Mouse (Mus musculus) forebrain, embryonic 12.5 days (tissue): ENCODE measurements around the gene Tuba3a. TPM values are rescaled to one million over a fixed set of nuclear protein-coding genes. Genes with fewer than 3 reads are reported as not detected.
A peak's percentile ranks its signal among the peaks of the same experiment; 100 is the strongest.
"Not testable (repeated sequence)": the region's sequence is repeated elsewhere in the genome, so short reads cannot be mapped to it uniquely, and the experiment has no call there.

Experiments used
- ATAC-seq: fragments of 200-750 bp; cut with Nextera tagmentation; 2 replicates; pipeline ENCODE4 v1.8.0; 2017; ENCODE audit warnings: moderate TSS enrichment; ENCODE audit not compliant: low FRiP score
- H3K27ac ChIP-seq: fragments of 300-500 bp; sonication (generic); 2 replicates; pipeline ENCODE4 v1.5.1; 2016; ENCODE audit warnings: mild to moderate bottlenecking
- H3K27me3 ChIP-seq: fragments of 300-500 bp; sonication (generic); 2 replicates; pipeline ENCODE4 v1.6.1; 2016; ENCODE audit warnings: mild to moderate bottlenecking
- H3K36me3 ChIP-seq: fragments of 300-500 bp; sonication (generic); replicated peaks from 2 replicates; pipeline ENCODE4 v1.6.1; 2016; ENCODE audit warnings: mild to moderate bottlenecking
- H3K4me1 ChIP-seq: fragments of 300-500 bp; sonication (generic); 2 replicates; pipeline ENCODE4 v1.6.1; 2016
- H3K4me2 ChIP-seq: fragments of 300-500 bp; sonication (generic); 2 replicates; pipeline ENCODE4 v1.6.1; 2016; ENCODE audit warnings: mild to moderate bottlenecking, moderate library complexity
- H3K4me3 ChIP-seq: fragments of 300-500 bp; sonication (generic); replicated peaks from 2 replicates; pipeline ENCODE4 v1.5.1; 2016; ENCODE audit warnings: mild to moderate bottlenecking
- H3K9ac ChIP-seq: fragments of 300-500 bp; sonication (generic); 2 replicates; pipeline ENCODE4 v1.6.1; 2016; ENCODE audit warnings: mild to moderate bottlenecking
- H3K9me3 ChIP-seq: fragments of 300-500 bp; sonication (generic); 2 replicates; pipeline ENCODE4 v1.6.1; 2016
- WGBS: fragments of 180-500 bp; shearing (Covaris S2); methylation state at CpG from one replicate; pipeline ENCODE4 v1.1.7; 2016; 5-methylcytosine and 5-hydroxymethylcytosine counted together
- polyA plus RNA-seq: library from polyadenylated mRNA; unstranded; fragments of >200 nt; fragmentation: Nextera tagmentation; extraction: Ambion mirVana; gene quantifications from 2 replicates; pipeline ENCODE4 v1.2.1, GENCODE M21; 2016

Gene Tuba3a
- polyA plus RNA-seq, 1 experiment from 2014 or later = not detected

GRCm38 (mm10) chr6:125274841-125275563 lies 10.8 kb downstream of the Tuba3a start:
- Histone ChIP-seq H3K9me3 (no peaks in the 10 kb centered on the region), H3K4me3 (no peak overlapping the region), H3K4me2 (no peak overlapping the region), H3K27ac (no peak overlapping the region), H3K27me3 (peaks cover 14% of the 10 kb centered on the region; the same call in 1 of the 2 replicates), H3K9ac (no peak overlapping the region), H3K4me1 (peaks cover 3% of the 10 kb centered on the region; the same call in 1 of the 2 replicates), H3K36me3 (no peaks in the 10 kb centered on the region)
- no peak for ATAC-seq
- 61% methylated on average over 15 of the region's 15 CpGs for WGBS

GRCm38 (mm10) chr6:125272228-125272785 lies 13.5 kb downstream of the Tuba3a start:
- Histone ChIP-seq H3K4me1 (peaks cover 3% of the 10 kb centered on the region; the same call in 1 of the 2 replicates), H3K9me3 (no peaks in the 10 kb centered on the region), H3K4me2 (no peak overlapping the region), H3K4me3 (no peak overlapping the region), H3K9ac (no peak overlapping the region), H3K36me3 (no peaks in the 10 kb centered on the region), H3K27me3 (peaks cover 14% of the 10 kb centered on the region; the same call in 1 of the 2 replicates), H3K27ac (no peak overlapping the region)
- no peak for ATAC-seq
- 84% methylated on average over 10 of the region's 10 CpGs for WGBS

GRCm38 (mm10) chr6:125271455-125272227 lies 14.2 kb downstream of the Tuba3a start:
- Histone ChIP-seq H3K9ac (no peak overlapping the region), H3K4me1 (peaks cover 3% of the 10 kb centered on the region; the same call in 1 of the 2 replicates), H3K4me3 (no peak overlapping the region), H3K36me3 (no peaks in the 10 kb centered on the region), H3K9me3 (no peaks in the 10 kb centered on the region), H3K4me2 (peak overlapping the region; percentile 44), H3K27ac (no peak overlapping the region), H3K27me3 (peaks cover 14% of the 10 kb centered on the region; the same call in 1 of the 2 replicates)
- ATAC-seq = peak; percentile 92
- 22% methylated on average over 17 of the region's 17 CpGs for WGBS

- no peaks in the 10 kb centered on the region for H3K36me3 ChIP-seq
- H3K9ac ChIP-seq = no peak overlapping the region
- no peak overlapping the region for H3K4me2 ChIP-seq
- H3K27ac ChIP-seq = no peak overlapping the region
- peaks cover 14% of the 10 kb centered on the region; the same call in 1 of the 2 replicates for H3K27me3 ChIP-seq
- 56% methylated on average over 6 of the region's 6 CpGs for WGBS
- no peaks in the 10 kb centered on the region for H3K9me3 ChIP-seq
- H3K4me1 ChIP-seq = peaks cover 3% of the 10 kb centered on the region; the same call in 1 of the 2 replicates
- no peak overlapping the region for H3K4me3 ChIP-seq
- no peak for ATAC-seq
These were observed 17.0 kb downstream of the Tuba3a start for GRCm38 (mm10) chr6:125268799-125269198.

GRCm38 (mm10) chr6:125267469-125267868 lies 18.4 kb downstream of the Tuba3a start:
- H3K4me3 ChIP-seq = no peak overlapping the region
- H3K27me3 ChIP-seq = peaks cover 14% of the 10 kb centered on the region; the same call in 1 of the 2 replicates
- H3K36me3 ChIP-seq = no peaks in the 10 kb centered on the region
- no peak for ATAC-seq
- H3K9ac ChIP-seq = no peak overlapping the region
- no peak overlapping the region for H3K4me2 ChIP-seq
- 89% methylated on average over 3 of the region's 3 CpGs for WGBS
- no peaks in the 10 kb centered on the region for H3K9me3 ChIP-seq
- H3K4me1 ChIP-seq = peaks cover 3% of the 10 kb centered on the region; the same call in 1 of the 2 replicates
- no peak overlapping the region for H3K27ac ChIP-seq

- H3K4me1 ChIP-seq, H3K9ac ChIP-seq, H3K27ac ChIP-seq, H3K4me3 ChIP-seq, H3K9me3 ChIP-seq, ATAC-seq, H3K4me2 ChIP-seq, H3K36me3 ChIP-seq: not testable (repeated sequence)
- H3K27me3 ChIP-seq = peaks cover 11% of the 10 kb centered on the region; the same call in 1 of the 2 replicates
- 62% methylated on average over 6 of the region's 6 CpGs for WGBS
These were observed 19.2 kb downstream of the Tuba3a start for GRCm38 (mm10) chr6:125266600-125266999.

GRCm38 (mm10) chr6:125266091-125266490 lies 19.8 kb downstream of the Tuba3a start:
- ATAC-seq = no peak
- Histone ChIP-seq H3K27me3 (peaks cover 9% of the 10 kb centered on the region; the same call in 1 of the 2 replicates), H3K4me2 (no peak overlapping the region), H3K4me1 (no peaks in the 10 kb centered on the region), H3K27ac (no peak overlapping the region), H3K9ac (no peak overlapping the region), H3K4me3 (no peak overlapping the region), H3K36me3 (no peaks in the 10 kb centered on the region), H3K9me3 (no peaks in the 10 kb centered on the region)
- WGBS = 79% methylated on average over 13 of the region's 13 CpGs

- Histone ChIP-seq H3K4me2 (no peak overlapping the region), H3K27me3 (peaks cover 2% of the 10 kb centered on the region; the same call in 1 of the 2 replicates), H3K4me1 (no peaks in the 10 kb centered on the region), H3K4me3 (no peak overlapping the region), H3K27ac (no peak overlapping the region), H3K9ac (no peak overlapping the region), H3K36me3 (no peaks in the 10 kb centered on the region), H3K9me3 (no peaks in the 10 kb centered on the region)
- WGBS = 72% methylated on average over 10 of the region's 10 CpGs
- ATAC-seq = no peak
These were observed 20.6 kb downstream of the Tuba3a start for GRCm38 (mm10) chr6:125265239-125265638.

- Histone ChIP-seq H3K4me2 (no peak overlapping the region), H3K4me1 (no peaks in the 10 kb centered on the region), H3K4me3 (no peak overlapping the region), H3K36me3 (no peaks in the 10 kb centered on the region), H3K9me3 (no peaks in the 10 kb centered on the region), H3K27ac (no peak overlapping the region), H3K27me3 (no peaks in the 10 kb centered on the region), H3K9ac (no peak overlapping the region)
- no peak for ATAC-seq
- 93% methylated on average over 9 of the region's 9 CpGs for WGBS
These were observed 21.6 kb downstream of the Tuba3a start for GRCm38 (mm10) chr6:125264219-125264618.

GRCm38 (mm10) chr6:125260006-125260555 lies 25.8 kb downstream of the Tuba3a start:
- 86% methylated on average over 10 of the region's 10 CpGs for WGBS
- H3K27me3 ChIP-seq = no peaks in the 10 kb centered on the region
- no peaks in the 10 kb centered on the region for H3K36me3 ChIP-seq
- ATAC-seq = no peak
- no peak overlapping the region for H3K4me3 ChIP-seq
- no peaks in the 10 kb centered on the region for H3K4me1 ChIP-seq
- no peak overlapping the region for H3K27ac ChIP-seq
- no peak overlapping the region for H3K4me2 ChIP-seq
- no peaks in the 10 kb centered on the region for H3K9me3 ChIP-seq
- H3K9ac ChIP-seq = no peak overlapping the region

- no peak for ATAC-seq
These were observed 29.4 kb downstream of the Tuba3a start for GRCm38 (mm10) chr6:125256222-125256966.

More at GRCm38 (mm10) chr6:125256222-125256966, 29.4 kb downstream of the Tuba3a start:
- H3K9me3 ChIP-seq = no peaks in the 10 kb centered on the region
- no peak overlapping the region for H3K27ac ChIP-seq
- H3K27me3 ChIP-seq = no peaks in the 10 kb centered on the region
- no peaks in the 10 kb centered on the region for H3K36me3 ChIP-seq
- no peak overlapping the region for H3K4me2 ChIP-seq
- 86% methylated on average over 8 of the region's 8 CpGs for WGBS
- 0 out of 2 replicates have a peak, but pooled peaks cover 4% of the 10 kb centered on the region for H3K4me1 ChIP-seq
- H3K4me3 ChIP-seq = no peak overlapping the region
- H3K9ac ChIP-seq = no peak overlapping the region
